Mouse (Mus musculus): ENCODE measurements around the gene 2610507B11Rik. TPM values are rescaled to one million over a fixed set of nuclear protein-coding genes. Genes with fewer than 3 reads are reported as not detected.

2610507B11Rik gene
- polyA plus RNA-seq, 1 experiment: 51.7 TPM

- no peak overlapping the region for H3K27ac ChIP-seq (ENCODE audit: insufficient read depth, low read depth, low read length)
- H3K36me3 ChIP-seq (ENCODE audit: control insufficient read depth, insufficient read depth, low read length): peaks cover 77% of the 10 kb centered on the region
Measured at GRCm38 (mm10) chr11:78279586-78279985, 18.0 kb downstream of the 2610507B11Rik start.

GRCm38 (mm10) chr11:78289146-78289763 lies 27.7 kb downstream of the 2610507B11Rik start:
- 31% methylated on average over 7 of the region's 7 CpGs for WGBS
- Histone ChIP-seq H3K4me3 (ENCODE audit: low read depth, low read length) (no peak overlapping the region), H3K27ac (ENCODE audit: insufficient read depth, low read depth, low read length) (peak overlapping the region; percentile 39), H3K27me3 (ENCODE audit: control insufficient read depth, insufficient read depth, low read length) (no peaks in the 10 kb centered on the region), H3K36me3 (ENCODE audit: control insufficient read depth, insufficient read depth, low read length) (peaks cover 61% of the 10 kb centered on the region), H3K4me1 (ENCODE audit: control insufficient read depth, insufficient read depth, insufficient read length, low read length) (peaks cover 5% of the 10 kb centered on the region; the same call in 1 of the 2 replicates)
- no peak for TF ChIP-seq POLR2A (IDR thresholded peaks at IDR 0.05; ENCODE audit: low read depth, low read length)
- no peak for TF ChIP-seq CTCF (IDR thresholded peaks at IDR 0.05; ENCODE audit: extremely low read depth, insufficient read length, insufficient replicate concordance, low read depth, low read length)

More at GRCm38 (mm10) chr11:78279586-78279985, 18.0 kb downstream of the 2610507B11Rik start:
- Histone ChIP-seq H3K4me3 (ENCODE audit: low read depth, low read length) (no peak overlapping the region), H3K4me1 (ENCODE audit: control insufficient read depth, insufficient read depth, insufficient read length, low read length) (no peaks in the 10 kb centered on the region), H3K27me3 (ENCODE audit: control insufficient read depth, insufficient read depth, low read length) (no peaks in the 10 kb centered on the region)
- no peak for TF ChIP-seq CTCF (IDR thresholded peaks at IDR 0.05; ENCODE audit: extremely low read depth, insufficient read length, insufficient replicate concordance, low read depth, low read length)
- no peak for TF ChIP-seq POLR2A (IDR thresholded peaks at IDR 0.05; ENCODE audit: low read depth, low read length)
- 90% methylated on average over 4 of the region's 4 CpGs for WGBS

GRCm38 (mm10) chr11:78290654-78291053 lies 29.1 kb downstream of the 2610507B11Rik start, which contains the start of gene BC030499:
TSS of gene BC030499 (plus strand) at chr11:78290841.
- TF ChIP-seq CTCF (IDR thresholded peaks at IDR 0.05; ENCODE audit: extremely low read depth, insufficient read length, insufficient replicate concordance, low read depth, low read length) (no peak), POLR2A (IDR thresholded peaks at IDR 0.05; ENCODE audit: low read depth, low read length) (no peak)
- no peak within 1 kb of the TSS for H3K4me3 ChIP-seq (ENCODE audit: low read depth, low read length)
- 91% methylated on average over 4 of the region's 4 CpGs for WGBS
- no peaks in the 10 kb centered on the region for H3K27me3 ChIP-seq (ENCODE audit: control insufficient read depth, insufficient read depth, low read length)
- peaks cover 6% of the 10 kb centered on the region; the same call in 1 of the 2 replicates for H3K4me1 ChIP-seq (ENCODE audit: control insufficient read depth, insufficient read depth, insufficient read length, low read length)
- peaks cover 48% of the 10 kb centered on the region for H3K36me3 ChIP-seq (ENCODE audit: control insufficient read depth, insufficient read depth, low read length)
- 0 out of 2 replicates have a peak within 1 kb of the TSS, but pooled peaks have one; percentile 11 for H3K27ac ChIP-seq (ENCODE audit: insufficient read depth, low read depth, low read length)

GRCm38 (mm10) chr11:78294585-78294984 lies 33.0 kb downstream of the 2610507B11Rik start:
- no peaks in the 10 kb centered on the region for H3K27me3 ChIP-seq (ENCODE audit: control insufficient read depth, insufficient read depth, low read length)
- H3K36me3 ChIP-seq (ENCODE audit: control insufficient read depth, insufficient read depth, low read length): peaks cover 17% of the 10 kb centered on the region
- no peak overlapping the region; the same call in 1 of the 2 replicates for H3K27ac ChIP-seq (ENCODE audit: insufficient read depth, low read depth, low read length)
- no peak for TF ChIP-seq POLR2A (IDR thresholded peaks at IDR 0.05; ENCODE audit: low read depth, low read length)
- TF ChIP-seq CTCF (IDR thresholded peaks at IDR 0.05; ENCODE audit: extremely low read depth, insufficient read length, insufficient replicate concordance, low read depth, low read length): no peak
- peaks cover 3% of the 10 kb centered on the region; the same call in 1 of the 2 replicates for H3K4me1 ChIP-seq (ENCODE audit: control insufficient read depth, insufficient read depth, insufficient read length, low read length)
- H3K4me3 ChIP-seq (ENCODE audit: low read depth, low read length): no peak overlapping the region
- 65% methylated on average over 6 of the region's 6 CpGs for WGBS

- WGBS: 63% methylated on average over 7 of the region's 7 CpGs
- Histone ChIP-seq H3K4me1 (ENCODE audit: control insufficient read depth, insufficient read depth, insufficient read length, low read length) (peaks cover 2% of the 10 kb centered on the region; the same call in 1 of the 2 replicates), H3K27ac (ENCODE audit: insufficient read depth, low read depth, low read length) (no peak overlapping the region), H3K27me3 (ENCODE audit: control insufficient read depth, insufficient read depth, low read length) (no peaks in the 10 kb centered on the region), H3K36me3 (ENCODE audit: control insufficient read depth, insufficient read depth, low read length) (peaks cover 4% of the 10 kb centered on the region; the same call in 1 of the 2 replicates), H3K4me3 (ENCODE audit: low read depth, low read length) (peak overlapping the region; percentile 80)
- TF ChIP-seq POLR2A (IDR thresholded peaks at IDR 0.05; ENCODE audit: low read depth, low read length): no peak
- TF ChIP-seq CTCF (IDR thresholded peaks at IDR 0.05; ENCODE audit: extremely low read depth, insufficient read length, insufficient replicate concordance, low read depth, low read length): no peak
Measured at GRCm38 (mm10) chr11:78300917-78301316, 39.4 kb downstream of the 2610507B11Rik start.

GRCm38 (mm10) chr11:78301357-78302084 lies 40.0 kb downstream of the 2610507B11Rik start, which contains the start of gene Spag5:
TSS of gene Spag5 (plus strand) at chr11:78301529.
- TF ChIP-seq POLR2A (IDR thresholded peaks at IDR 0.05; ENCODE audit: low read depth, low read length): no peak
- TF ChIP-seq CTCF (IDR thresholded peaks at IDR 0.05; ENCODE audit: extremely low read depth, insufficient read length, insufficient replicate concordance, low read depth, low read length): no peak
- Histone ChIP-seq H3K4me3 (ENCODE audit: low read depth, low read length) (peak within 1 kb of the TSS; percentile 80), H3K36me3 (ENCODE audit: control insufficient read depth, insufficient read depth, low read length) (peaks cover 4% of the 10 kb centered on the region; the same call in 1 of the 2 replicates), H3K27ac (ENCODE audit: insufficient read depth, low read depth, low read length) (no peak within 1 kb of the TSS), H3K4me1 (ENCODE audit: control insufficient read depth, insufficient read depth, insufficient read length, low read length) (peaks cover 2% of the 10 kb centered on the region; the same call in 1 of the 2 replicates), H3K27me3 (ENCODE audit: control insufficient read depth, insufficient read depth, low read length) (no peaks in the 10 kb centered on the region)
- under 1% methylated on average over 49 of the region's 49 CpGs for WGBS

- no peaks in the 10 kb centered on the region for H3K27me3 ChIP-seq (ENCODE audit: control insufficient read depth, insufficient read depth, low read length)
- no peak overlapping the region for H3K27ac ChIP-seq (ENCODE audit: insufficient read depth, low read depth, low read length)
- WGBS: 91% methylated on average over 4 of the region's 4 CpGs
- H3K4me3 ChIP-seq (ENCODE audit: low read depth, low read length): no peak overlapping the region
- H3K4me1 ChIP-seq (ENCODE audit: control insufficient read depth, insufficient read depth, insufficient read length, low read length): peaks cover 2% of the 10 kb centered on the region; the same call in 1 of the 2 replicates
- TF ChIP-seq CTCF (IDR thresholded peaks at IDR 0.05; ENCODE audit: extremely low read depth, insufficient read length, insufficient replicate concordance, low read depth, low read length): no peak
- no peak for TF ChIP-seq POLR2A (IDR thresholded peaks at IDR 0.05; ENCODE audit: low read depth, low read length)
- peaks cover 6% of the 10 kb centered on the region for H3K36me3 ChIP-seq (ENCODE audit: control insufficient read depth, insufficient read depth, low read length)
Measured at GRCm38 (mm10) chr11:78305272-78305671, 43.7 kb downstream of the 2610507B11Rik start.
